Comparison of ENCODE assay signal across 12 mouse cellular contexts in the genomic region with DNA sequence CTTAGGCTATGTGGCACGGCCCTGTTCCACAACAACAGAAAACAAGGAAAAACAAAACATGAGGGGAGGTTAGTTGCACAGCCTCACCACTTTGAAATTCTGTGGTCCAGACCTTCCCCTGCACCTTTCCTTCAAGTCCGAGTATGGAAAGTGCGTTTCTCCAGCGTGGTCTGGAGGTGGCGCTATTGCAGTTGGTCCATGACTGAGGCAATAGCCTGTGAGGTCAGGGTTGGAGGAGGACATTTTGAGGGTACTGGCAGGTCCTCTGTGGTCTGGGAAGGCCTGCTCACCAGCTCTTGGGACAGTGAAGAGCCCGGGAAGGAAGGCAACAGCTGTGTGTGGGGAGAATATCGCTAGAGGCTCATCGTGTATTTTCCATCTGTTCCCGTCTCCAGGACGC. TPM values are rescaled to one million over a fixed set of nuclear protein-coding genes. Genes with fewer than 3 reads are reported as not detected.
DNase-seq lines count a peak whose midpoint lies in the region; ATAC-seq and TF ChIP-seq lines count a peak whose summit lies in the region.
"Had no signal": no experiment of that assay in that cellular context is flagged by ENCODE, and none has a peak within 500 bp of the region (broad histone marks: within the 10 kb centered on the region; RNA-seq: fewer than 3 reads in every experiment).

No protein-coding gene starts in this region.

- H3K27ac ChIP-seq in hindbrain, embryonic 16.5 days (ENCODE audit: low read depth, low read length): no peak overlapping the region
- no peak overlapping the region for H3K27ac ChIP-seq in hindbrain, embryonic 14.5 days
- no peak overlapping the region for H3K27ac ChIP-seq in midbrain, embryonic 14.5 days (replicated peaks; ENCODE audit: low read depth, low read length)
- H3K27ac ChIP-seq in midbrain, embryonic 13.5 days: no peak overlapping the region
- no peak overlapping the region for H3K27ac ChIP-seq in small intestine, adult 2 months (ENCODE audit: insufficient read depth, low read depth, low read length)
- H3K27ac ChIP-seq: limb, embryonic 15.5 days; neural tube, embryonic 12.5 days had no signal

- no peak overlapping the region; the same call in 1 of the 2 replicates for H3K9ac ChIP-seq in hindbrain, embryonic 16.5 days (ENCODE audit: low read depth, low read length)
- H3K9ac ChIP-seq in hindbrain, embryonic 14.5 days: no peak overlapping the region
- H3K9ac ChIP-seq in midbrain, embryonic 14.5 days (replicated peaks; ENCODE audit: low read length): no peak overlapping the region
- H3K9ac ChIP-seq in midbrain, embryonic 13.5 days (replicated peaks): no peak overlapping the region
- H3K9ac ChIP-seq: limb, embryonic 15.5 days; neural tube, embryonic 12.5 days had no signal

- 0 out of 2 replicates have a peak, but pooled peaks have one; percentile 34 for ATAC-seq in hindbrain, embryonic 16.5 days
- no peak for ATAC-seq in hindbrain, embryonic 14.5 days (ENCODE audit: low FRiP score)
- ATAC-seq in midbrain, embryonic 14.5 days (ENCODE audit: low FRiP score, low TSS enrichment): no peak
- no peak for ATAC-seq in midbrain, embryonic 13.5 days
- no peak for ATAC-seq in CD4-positive, CD25-positive, alpha-beta regulatory T cell, adult 4 months
- ATAC-seq: forebrain, embryonic 16.5 days had no signal

- no peaks in the 10 kb centered on the region for H3K9me3 ChIP-seq in hindbrain, embryonic 16.5 days (ENCODE audit: control insufficient read depth, low read length)
- no peaks in the 10 kb centered on the region for H3K9me3 ChIP-seq in hindbrain, embryonic 14.5 days (ENCODE audit: control insufficient read depth, low read length)
- no peaks in the 10 kb centered on the region for H3K9me3 ChIP-seq in midbrain, embryonic 14.5 days (ENCODE audit: control insufficient read depth, low read length)
- H3K9me3 ChIP-seq in midbrain, embryonic 13.5 days: no peaks in the 10 kb centered on the region
- H3K9me3 ChIP-seq: limb, embryonic 15.5 days; neural tube, embryonic 12.5 days had no signal

- no peak for TF ChIP-seq POLR2A in small intestine, adult 2 months (IDR thresholded peaks at IDR 0.05; ENCODE audit: low read depth, low read length)

- 51% methylated on average over 10 of the region's 10 CpGs for WGBS in hindbrain, embryonic 16.5 days
- 49% methylated on average over 10 of the region's 10 CpGs for WGBS in hindbrain, embryonic 14.5 days
- 54% methylated on average over 10 of the region's 10 CpGs for WGBS in midbrain, embryonic 14.5 days
- WGBS in midbrain, embryonic 13.5 days: 63% methylated on average over 10 of the region's 10 CpGs
- WGBS in small intestine, adult 2 months: 38% methylated on average over 10 of the region's 10 CpGs

- peak; percentile 12 for DNase-seq in adrenal gland, postnatal 10 days
- DNase-seq in adrenal gland, adult 2 months: no peak
- DNase-seq in hindbrain, embryonic 14.5 days (ENCODE audit: low spot score): no peak
- peak; percentile 40 for DNase-seq in midbrain, embryonic 14.5 days
- DNase-seq: thymus, adult 18-20 months had no signal

- no peak overlapping the region for H3K4me2 ChIP-seq in hindbrain, embryonic 16.5 days (ENCODE audit: low read length)
- no peak overlapping the region for H3K4me2 ChIP-seq in hindbrain, embryonic 14.5 days (replicated peaks)
- no peak overlapping the region for H3K4me2 ChIP-seq in midbrain, embryonic 14.5 days (ENCODE audit: low read length)
- H3K4me2 ChIP-seq in midbrain, embryonic 13.5 days (replicated peaks): no peak overlapping the region
- H3K4me2 ChIP-seq: limb, embryonic 15.5 days; neural tube, embryonic 12.5 days had no signal

- no peaks in the 10 kb centered on the region for H3K27me3 ChIP-seq in hindbrain, embryonic 16.5 days (replicated peaks; ENCODE audit: control insufficient read depth, insufficient read depth, low read length)
- H3K27me3 ChIP-seq in hindbrain, embryonic 14.5 days (ENCODE audit: control insufficient read depth, insufficient read depth, low read length): 0 out of 2 replicates have a peak, but pooled peaks cover 5% of the 10 kb centered on the region
- no peaks in the 10 kb centered on the region for H3K27me3 ChIP-seq in midbrain, embryonic 14.5 days (ENCODE audit: control insufficient read depth, insufficient read depth, low read length)
- H3K27me3 ChIP-seq in midbrain, embryonic 13.5 days: peaks cover 20% of the 10 kb centered on the region
- H3K27me3 ChIP-seq in small intestine, adult 2 months (ENCODE audit: control insufficient read depth, insufficient read depth, low read length): no peaks in the 10 kb centered on the region; the same call in 1 of the 2 replicates

- TF ChIP-seq CTCF in small intestine, adult 2 months (IDR thresholded peaks at IDR 0.05; ENCODE audit: extremely low read depth, insufficient read length, insufficient replicate concordance, low read depth, low read length): peak; percentile 10; the same call in 1 of the 2 replicates

- no peaks in the 10 kb centered on the region for H3K36me3 ChIP-seq in hindbrain, embryonic 16.5 days (ENCODE audit: control insufficient read depth, insufficient read depth, low read length)
- H3K36me3 ChIP-seq in hindbrain, embryonic 14.5 days (replicated peaks; ENCODE audit: control insufficient read depth, insufficient read depth): no peaks in the 10 kb centered on the region
- H3K36me3 ChIP-seq in midbrain, embryonic 14.5 days (ENCODE audit: control insufficient read depth, insufficient read depth, low read length): no peaks in the 10 kb centered on the region
- no peaks in the 10 kb centered on the region for H3K36me3 ChIP-seq in midbrain, embryonic 13.5 days
- no peaks in the 10 kb centered on the region for H3K36me3 ChIP-seq in small intestine, adult 2 months (ENCODE audit: control insufficient read depth, insufficient read depth, low read length)
- H3K36me3 ChIP-seq: limb, embryonic 15.5 days; neural tube, embryonic 12.5 days had no signal

- H3K4me3 ChIP-seq in hindbrain, embryonic 16.5 days (ENCODE audit: low read length): no peak overlapping the region
- H3K4me3 ChIP-seq in hindbrain, embryonic 14.5 days (replicated peaks; ENCODE audit: low read length): no peak overlapping the region
- no peak overlapping the region for H3K4me3 ChIP-seq in midbrain, embryonic 14.5 days (replicated peaks; ENCODE audit: low read depth, low read length)
- no peak overlapping the region for H3K4me3 ChIP-seq in midbrain, embryonic 13.5 days (replicated peaks)
- no peak overlapping the region for H3K4me3 ChIP-seq in small intestine, adult 2 months (ENCODE audit: low read depth, low read length)
- H3K4me3 ChIP-seq: limb, embryonic 15.5 days; neural tube, embryonic 12.5 days had no signal

- peaks cover 6% of the 10 kb centered on the region for H3K4me1 ChIP-seq in hindbrain, embryonic 16.5 days (ENCODE audit: control insufficient read depth, insufficient read depth, low read depth, low read length)
- 0 out of 2 replicates have a peak, but pooled peaks cover 7% of the 10 kb centered on the region for H3K4me1 ChIP-seq in hindbrain, embryonic 14.5 days (replicated peaks; ENCODE audit: control insufficient read depth, insufficient read depth, low read length)
- H3K4me1 ChIP-seq in midbrain, embryonic 14.5 days (ENCODE audit: control insufficient read depth, insufficient read depth, low read length): peaks cover 4% of the 10 kb centered on the region; the same call in 1 of the 2 replicates
- peaks cover 10% of the 10 kb centered on the region; the same call in 1 of the 2 replicates for H3K4me1 ChIP-seq in midbrain, embryonic 13.5 days (replicated peaks)
- H3K4me1 ChIP-seq in small intestine, adult 2 months (ENCODE audit: control insufficient read depth, insufficient read depth, insufficient read length, low read length): no peaks in the 10 kb centered on the region
- H3K4me1 ChIP-seq: neural tube, embryonic 12.5 days had no signal

RNA-seq across cellular contexts. Expression of a gene that starts 21.2 kb away (rescaled TPM):
- total RNA-seq in adrenal gland, postnatal 10 days (2021): 10 to 100 TPM; 21.9 to 26.7 TPM
- total RNA-seq in adrenal gland, adult 2 months (2021): 10 to 100 TPM; 19.9 to 26.4 TPM
- 3.5 and 4.9 TPM in 2 replicates for polyA plus RNA-seq in adrenal gland, adult 2 months (2012; rRNA removed)
- 20.7 and 21.7 TPM in 2 replicates for polyA plus RNA-seq in hindbrain, embryonic 16.5 days (2015; fragmentation: Nextera tagmentation; extraction: Ambion mirVana)
- polyA plus RNA-seq in hindbrain, embryonic 14.5 days (2014; fragmentation: Nextera tagmentation; extraction: Ambion mirVana): 30.5 and 31.6 TPM in 2 replicates
- polyA plus RNA-seq in midbrain, embryonic 14.5 days (2014; fragmentation: Nextera tagmentation; extraction: Ambion mirVana): 29.9 and 33.0 TPM in 2 replicates
- polyA plus RNA-seq in midbrain, embryonic 13.5 days (2015; fragmentation: Nextera tagmentation; extraction: Ambion mirVana): 29.0 and 29.7 TPM in 2 replicates
- 4.2 and 7.7 TPM in 2 replicates for polyA plus RNA-seq in small intestine, adult 2 months (2012; rRNA removed)
- 10 to 100 TPM; 18.3 to 24.0 TPM for polyA plus RNA-seq in CD4-positive, CD25-positive, alpha-beta regulatory T cell, adult 4 months (2017; shearing (Covaris generic))

RNA-seq across cellular contexts. Expression of a gene that starts 58.4 kb away (rescaled TPM):
- 10 to 100 TPM; 20.0 to 21.5 TPM for total RNA-seq in adrenal gland, postnatal 10 days (2021)
- total RNA-seq in adrenal gland, adult 2 months (2021): 1 to 10 TPM; 6.4 to 7.1 TPM
- 2.4 and 3.8 TPM in 2 replicates for polyA plus RNA-seq in adrenal gland, adult 2 months (2012; rRNA removed)
- 5.3 and 7.8 TPM in 2 replicates for polyA plus RNA-seq in hindbrain, embryonic 16.5 days (2015; fragmentation: Nextera tagmentation; extraction: Ambion mirVana)
- polyA plus RNA-seq in hindbrain, embryonic 14.5 days (2014; fragmentation: Nextera tagmentation; extraction: Ambion mirVana): 10.6 and 11.2 TPM in 2 replicates
- polyA plus RNA-seq in midbrain, embryonic 14.5 days (2014; fragmentation: Nextera tagmentation; extraction: Ambion mirVana): 5.6 and 9.2 TPM in 2 replicates
- 6.9 and 7.3 TPM in 2 replicates for polyA plus RNA-seq in midbrain, embryonic 13.5 days (2015; fragmentation: Nextera tagmentation; extraction: Ambion mirVana)
- polyA plus RNA-seq in small intestine, adult 2 months (2012; rRNA removed): 3.6 and 4.2 TPM in 2 replicates
- polyA plus RNA-seq in CD4-positive, CD25-positive, alpha-beta regulatory T cell, adult 4 months (2017; shearing (Covaris generic)): 1 to 10 TPM; 1.4 TPM

Comparison
In these comparisons a context has a peak if more than half of its experiments do, and no peak if none do; other contexts are left out.
1. DNase-seq: peak in adrenal gland, postnatal 10 days (single experiment) and midbrain, embryonic 14.5 days (single experiment); none in adrenal gland, adult 2 months (single experiment) and hindbrain, embryonic 14.5 days (single experiment).